Mouse (Mus musculus): Measurements from ENCODE around the gene Sdk1.

DNA sequence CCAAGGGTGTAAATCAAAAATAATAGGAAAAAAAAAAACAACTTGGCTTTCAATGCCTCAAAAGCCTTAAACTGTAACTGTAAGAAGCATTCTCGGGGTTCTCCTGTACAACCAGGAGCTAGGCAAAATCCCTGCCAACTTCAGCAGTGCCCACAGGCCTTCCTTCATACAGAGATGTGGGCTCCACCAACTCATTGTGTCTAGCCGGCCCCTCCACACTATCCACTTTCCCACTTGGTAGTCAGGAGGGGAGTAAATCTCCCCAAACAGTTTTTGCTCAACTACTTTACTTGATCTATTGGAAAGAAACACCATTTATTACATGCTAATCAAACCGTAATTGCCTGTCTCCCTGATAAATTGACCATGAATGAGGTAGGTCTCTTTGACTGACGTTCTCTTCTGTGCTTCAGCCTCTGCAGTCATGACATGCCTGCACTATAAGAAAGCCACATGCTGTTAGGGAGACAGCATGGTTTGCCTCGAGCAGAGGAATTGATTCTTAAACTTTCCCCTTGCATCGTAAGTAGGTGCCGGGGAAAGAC, 445.7 kb downstream of the Sdk1 start:
- TF ChIP-seq GATA1 (IDR thresholded peaks at IDR 0.05; ENCODE audit: borderline replicate concordance, low read length) (no peak), FLI1 (IDR thresholded peaks at IDR 0.05; ENCODE audit: low read length) (no peak)

Measured in megakaryocyte, embryonic 14.5 days (primary cell).